Mouse (Mus musculus) right cerebral cortex, postnatal 10 days (tissue): ENCODE measurements around the gene 3425401B19Rik.

Source experiments
- DNase-seq, 2 experiments: peaks; one replicate each; pipeline ENCODE4 v3.0.0; 2021; ENCODE audit warnings: low spot score in 2 of 2

Gene 3425401B19Rik

DNA sequence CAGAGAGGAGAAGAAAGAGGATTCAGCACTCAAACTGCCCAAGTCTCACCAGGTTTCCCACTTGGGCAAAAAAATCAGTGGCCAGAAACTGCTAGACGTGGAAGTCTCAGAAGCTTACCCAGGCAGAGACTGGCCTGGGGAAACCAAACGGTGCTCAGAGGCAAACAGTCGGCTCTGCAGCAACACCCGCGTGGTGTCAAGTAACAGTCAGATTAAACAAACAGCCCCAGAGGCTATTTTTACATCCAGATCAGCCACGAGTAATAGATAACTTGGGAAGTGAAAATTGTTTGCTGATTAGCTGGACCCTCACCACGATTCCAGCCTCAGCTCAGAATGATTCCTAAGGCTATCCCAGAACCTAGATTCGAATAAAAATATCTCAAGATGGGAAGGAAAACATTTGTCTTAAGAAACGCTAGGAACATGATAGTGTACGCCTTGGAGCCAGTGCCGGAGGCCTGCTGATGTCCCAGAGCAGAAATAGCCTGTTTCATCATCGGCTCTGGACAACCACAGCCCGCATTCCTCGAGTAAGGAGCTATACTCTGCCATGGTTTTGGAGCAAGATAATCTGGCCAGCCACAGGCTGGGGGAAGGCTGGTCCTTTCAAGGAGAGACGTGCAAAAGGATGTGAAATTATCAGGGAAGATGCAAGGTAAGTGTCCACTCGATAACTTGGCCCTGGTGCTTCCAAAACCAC lies at the start of gene 3425401B19Rik:
TSS of gene 3425401B19Rik (minus strand) at position 170 of the 703 bp plus-strand sequence.
- DNase-seq = no peak

DNA sequence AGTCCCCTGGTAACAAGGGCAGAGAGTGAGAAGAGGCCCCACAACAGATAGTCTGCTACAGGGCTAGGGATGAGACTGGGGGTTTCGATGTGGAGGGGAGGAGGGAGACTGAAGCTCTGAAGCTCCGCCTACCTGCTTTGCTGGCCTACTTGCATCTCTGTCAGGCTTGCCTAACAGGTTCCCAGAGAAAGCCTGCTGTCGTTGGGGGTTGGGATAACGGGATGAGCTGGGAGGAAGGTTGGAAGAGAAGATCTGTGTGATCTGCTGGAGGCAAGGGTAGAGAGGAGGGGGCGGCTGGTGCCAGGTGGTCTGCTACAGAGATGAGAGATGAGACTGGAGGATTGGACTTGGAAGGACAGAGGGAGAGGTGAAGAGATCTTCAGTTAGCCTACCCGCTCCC lies 47.9 kb upstream of the 3425401B19Rik start:
- no peak for DNase-seq

DNA sequence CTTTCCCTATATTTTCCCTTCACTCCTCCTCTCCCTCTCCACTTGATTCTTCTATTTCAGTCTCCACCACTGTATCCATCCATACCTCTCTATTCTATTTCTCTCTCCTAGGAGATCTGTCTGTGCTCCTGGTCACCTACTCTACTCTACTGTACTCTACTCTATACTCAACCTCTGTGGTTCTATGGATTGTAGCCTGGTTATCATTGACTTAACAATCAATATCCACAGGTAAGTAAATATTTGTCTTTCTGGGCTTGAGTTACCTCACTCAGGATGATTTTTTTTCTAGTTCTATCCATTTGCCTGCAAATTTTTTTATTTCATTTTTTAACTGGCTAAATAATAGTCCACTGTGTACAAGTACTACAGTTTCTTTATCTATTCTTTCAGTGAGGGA lies 41.8 kb upstream of the 3425401B19Rik start:
- DNase-seq = no peak

DNA sequence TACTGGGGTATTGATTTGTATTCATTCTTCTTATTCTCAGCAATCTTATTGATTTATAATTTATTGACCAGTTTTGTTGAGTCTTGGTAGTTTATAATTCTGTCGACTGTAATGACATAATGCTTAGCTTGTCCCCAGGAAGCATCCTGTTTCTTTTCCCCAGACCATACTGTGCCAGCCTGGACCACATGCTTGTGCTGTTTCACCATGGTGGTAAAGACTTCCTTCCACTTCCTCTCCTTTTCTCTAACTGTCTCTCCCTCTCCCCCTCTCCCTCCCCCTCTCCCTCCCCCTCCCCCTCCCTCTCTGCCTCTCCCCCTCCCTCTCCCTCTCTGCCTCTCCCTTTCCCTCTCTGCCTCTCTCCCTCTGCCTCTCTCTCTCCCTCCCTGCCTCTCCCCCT lies 36.4 kb upstream of the 3425401B19Rik start:
- no peak for DNase-seq

DNA sequence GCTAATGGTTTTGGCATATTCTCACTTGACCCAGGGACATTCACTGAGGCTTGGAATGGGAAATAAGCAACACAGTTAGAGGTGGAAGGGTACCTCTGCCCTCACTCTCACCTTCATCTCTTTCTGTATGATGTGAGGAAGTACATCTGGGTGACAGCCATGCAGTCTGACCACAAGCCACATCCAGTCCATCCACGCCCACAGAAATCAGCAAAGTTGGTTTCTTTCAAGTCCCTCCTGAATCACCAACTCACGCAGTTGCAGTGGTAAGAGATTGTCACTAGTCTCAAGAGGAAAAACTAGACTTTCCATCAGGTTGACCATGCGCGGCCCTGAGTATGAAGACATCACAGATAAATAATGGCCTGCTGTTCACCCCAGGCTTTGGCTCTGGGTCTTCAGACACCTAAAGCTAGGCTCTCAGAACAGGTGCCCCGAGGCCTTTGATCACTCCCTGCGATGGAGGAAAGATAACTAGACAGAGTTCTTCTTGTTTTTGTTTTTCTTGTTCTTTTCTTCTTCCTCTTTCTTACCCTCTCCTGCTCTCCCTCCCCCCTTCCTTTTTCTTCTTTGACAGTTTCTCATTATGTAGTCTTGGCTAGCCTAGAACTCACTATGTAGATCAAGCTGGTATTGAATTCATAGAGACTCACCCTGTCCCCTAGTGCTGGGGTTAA lies 31.8 kb upstream of the 3425401B19Rik start:
- DNase-seq = no peak

DNA sequence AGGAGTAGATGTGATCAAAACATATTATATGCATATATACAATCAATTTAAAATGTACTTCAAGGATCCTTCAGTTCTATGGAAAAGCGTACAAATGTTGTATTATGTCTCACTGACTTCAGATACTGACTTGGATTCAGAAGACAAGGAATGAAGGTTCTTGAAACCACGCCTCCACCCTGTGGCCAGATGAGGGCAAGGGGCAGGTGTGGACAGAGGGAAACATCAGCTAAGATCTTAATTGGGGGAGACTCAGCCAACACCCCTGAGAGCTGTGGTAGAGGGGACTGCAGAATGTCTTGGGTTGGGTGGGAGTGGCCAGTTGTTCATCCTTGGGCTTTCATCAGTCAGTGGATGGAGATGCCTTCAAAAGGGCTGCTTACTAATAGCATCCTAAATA lies 30.4 kb upstream of the 3425401B19Rik start:
- no peak for DNase-seq

DNA sequence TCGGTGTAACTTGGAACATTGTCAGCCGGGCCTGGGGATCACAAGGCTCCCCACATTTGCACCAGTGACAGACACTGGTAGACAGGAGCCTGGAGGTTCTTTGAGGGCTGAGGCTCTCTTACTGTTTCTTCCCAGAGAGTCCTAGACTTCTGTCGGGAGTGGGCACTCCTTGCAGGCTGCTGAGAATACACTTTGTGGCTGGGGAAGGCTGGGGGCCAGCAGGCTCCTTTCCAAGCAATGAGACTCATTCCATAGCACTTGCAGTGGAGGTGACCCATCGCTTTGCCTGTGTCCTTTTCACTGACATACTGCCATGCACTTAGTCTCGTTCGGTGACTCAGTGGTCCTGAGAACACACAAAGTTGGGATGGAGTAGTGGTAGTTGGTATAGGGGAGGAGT lies 30.0 kb upstream of the 3425401B19Rik start:
- no peak for DNase-seq

DNA sequence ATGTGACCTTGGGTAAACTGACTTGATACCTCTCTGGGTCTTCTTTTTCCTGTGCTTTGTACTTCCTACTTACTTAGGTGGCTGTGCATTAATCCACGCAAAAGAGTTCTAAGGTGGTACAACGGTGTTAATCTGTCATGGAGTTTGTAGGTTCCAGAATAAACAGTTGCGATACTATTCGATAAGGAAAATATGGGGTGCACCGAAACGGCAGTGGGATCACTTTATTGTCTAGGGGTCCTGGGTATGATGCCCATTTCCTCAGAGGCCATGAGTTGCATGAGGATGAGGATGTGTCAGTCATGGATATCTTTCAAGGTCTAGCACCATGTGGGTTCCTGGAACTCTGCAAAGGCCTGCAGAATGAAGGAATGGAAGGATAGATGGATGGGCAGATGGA lies 24.8 kb upstream of the 3425401B19Rik start:
- DNase-seq = no peak

DNA sequence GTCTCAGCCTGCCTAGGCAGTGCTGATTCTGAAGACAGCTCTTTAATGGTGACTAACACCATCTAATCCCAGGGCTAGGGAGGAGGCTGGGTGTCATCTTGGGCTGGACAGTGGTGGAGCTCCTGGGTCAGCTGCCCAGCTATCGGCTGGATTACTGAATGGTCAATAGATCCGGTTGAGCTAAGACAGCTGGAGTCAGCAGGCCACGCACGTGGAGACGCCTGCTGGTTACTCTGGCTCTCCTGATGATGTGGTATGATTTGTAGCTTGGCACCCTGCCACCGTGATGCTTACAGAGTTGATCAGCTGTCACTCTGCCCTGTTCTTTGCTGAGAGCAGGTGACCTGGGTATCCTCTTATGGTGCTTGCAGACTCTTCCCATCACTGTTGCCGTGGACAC lies 23.7 kb upstream of the 3425401B19Rik start:
- no peak for DNase-seq

DNA sequence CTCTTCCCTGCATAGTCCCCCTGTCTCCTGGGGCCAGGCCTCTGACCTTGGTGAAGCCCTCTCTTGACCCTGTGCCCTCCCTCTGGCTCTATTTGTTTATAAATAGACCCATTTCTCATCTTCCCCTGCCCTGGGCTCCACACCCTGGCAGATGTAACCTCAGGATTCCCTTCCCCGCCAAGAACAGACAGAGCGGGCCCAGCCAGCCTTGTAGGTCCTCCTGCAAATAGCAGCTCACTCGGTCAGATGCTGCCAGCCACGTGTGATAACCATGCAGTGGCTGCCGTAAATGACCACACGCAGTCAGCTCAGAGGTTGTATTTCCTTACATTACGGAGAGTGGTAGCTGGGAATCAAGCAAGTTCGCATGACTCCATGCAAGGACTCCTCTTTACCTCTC lies 22.8 kb upstream of the 3425401B19Rik start:
- DNase-seq = no peak

DNA sequence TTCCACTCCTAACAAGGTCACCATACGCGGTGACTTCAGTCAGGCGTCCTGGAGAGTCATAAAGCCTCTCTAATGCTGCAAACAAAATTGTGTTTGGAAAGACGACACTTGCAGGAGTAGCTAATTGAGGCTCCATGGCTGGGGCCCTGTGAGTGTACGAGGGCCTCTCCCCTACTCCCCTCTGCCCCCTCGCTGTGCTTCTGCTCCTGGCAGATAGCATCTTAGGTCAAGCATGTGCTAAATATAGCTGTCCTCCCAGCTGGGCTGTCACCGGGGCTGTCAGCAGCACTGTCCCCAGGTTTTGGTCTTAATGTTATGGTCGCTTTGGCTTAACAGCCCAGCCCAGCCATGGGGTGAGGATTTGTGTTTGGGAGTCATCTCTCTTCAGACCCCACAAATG lies 15.9 kb upstream of the 3425401B19Rik start:
- DNase-seq = no peak

DNA sequence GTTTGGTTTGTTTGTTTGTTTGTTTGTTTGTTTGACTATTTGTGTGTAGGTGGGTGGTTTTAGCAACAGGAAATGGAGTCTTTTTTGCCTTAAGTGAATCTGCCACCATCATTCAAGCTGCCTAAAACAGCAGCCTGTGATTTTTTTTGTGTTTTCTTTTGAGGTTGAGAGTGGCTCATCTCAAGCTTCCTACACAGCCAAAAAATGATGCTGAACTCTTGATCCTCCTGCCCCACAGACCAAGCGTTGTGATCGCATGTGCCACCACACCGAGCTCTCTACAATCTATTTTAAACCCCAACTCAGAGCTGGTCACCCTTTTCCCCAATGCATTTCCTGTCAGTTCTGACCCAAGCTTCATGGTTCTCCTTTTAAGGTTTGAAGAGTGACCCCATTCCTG lies 13.5 kb upstream of the 3425401B19Rik start:
- DNase-seq = no peak

DNA sequence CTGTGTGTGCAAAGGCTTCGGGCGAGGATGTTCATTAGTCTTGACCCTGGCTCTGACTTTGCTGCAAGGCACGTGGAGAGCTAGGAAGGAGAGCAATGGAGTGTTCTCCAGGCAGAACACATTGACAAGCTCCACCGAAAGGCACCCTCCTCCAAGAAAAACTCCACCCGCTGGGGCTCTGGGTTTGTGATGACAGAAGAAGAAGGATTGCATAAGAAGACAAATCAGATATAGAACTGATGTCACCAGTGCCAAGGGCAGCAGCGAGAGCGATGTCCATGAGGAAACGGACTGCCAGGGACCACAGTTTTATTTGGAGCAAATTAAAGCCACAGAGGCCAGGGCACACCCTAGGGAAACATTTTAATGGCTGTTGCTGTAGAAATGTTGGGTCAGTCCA lies 12.7 kb upstream of the 3425401B19Rik start:
- no peak for DNase-seq

DNA sequence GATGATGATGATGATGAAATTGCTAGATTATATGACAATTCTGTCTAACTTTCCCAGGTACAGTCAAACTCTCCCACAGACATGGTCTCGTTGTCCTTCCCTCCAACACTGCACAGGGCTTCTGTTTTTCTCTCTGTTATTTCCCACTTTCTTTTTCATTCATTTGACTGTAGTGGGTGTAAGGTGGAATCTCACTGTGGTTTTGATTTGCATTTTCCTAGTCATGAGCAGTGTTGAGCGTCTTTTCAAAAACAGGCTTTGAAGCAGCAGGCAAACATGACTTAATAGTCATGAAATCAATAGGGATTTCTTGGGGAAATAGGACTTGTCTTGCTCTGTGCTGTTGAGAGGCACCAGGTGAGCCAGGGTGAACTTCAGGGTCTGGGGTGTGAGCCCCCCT lies 11.3 kb upstream of the 3425401B19Rik start:
- no peak for DNase-seq

DNA sequence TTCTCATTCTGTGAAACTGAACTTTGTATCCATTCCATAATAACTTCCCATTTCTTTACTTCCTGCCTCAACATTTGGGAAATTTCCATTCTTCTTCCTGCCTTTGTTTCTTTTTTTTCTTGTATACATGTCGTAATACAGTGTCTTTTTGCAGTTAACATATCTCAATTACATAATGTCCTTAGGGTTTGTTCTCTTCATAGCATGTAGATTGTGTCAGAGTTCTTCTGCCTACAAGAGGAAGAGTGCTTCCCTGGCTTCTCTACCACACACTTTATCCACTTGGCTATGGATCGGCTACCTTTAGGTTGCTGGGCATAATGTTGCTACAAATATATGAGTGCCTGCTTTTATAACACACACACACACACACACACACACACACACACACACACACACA lies 10.8 kb upstream of the 3425401B19Rik start:
- no peak for DNase-seq

DNA sequence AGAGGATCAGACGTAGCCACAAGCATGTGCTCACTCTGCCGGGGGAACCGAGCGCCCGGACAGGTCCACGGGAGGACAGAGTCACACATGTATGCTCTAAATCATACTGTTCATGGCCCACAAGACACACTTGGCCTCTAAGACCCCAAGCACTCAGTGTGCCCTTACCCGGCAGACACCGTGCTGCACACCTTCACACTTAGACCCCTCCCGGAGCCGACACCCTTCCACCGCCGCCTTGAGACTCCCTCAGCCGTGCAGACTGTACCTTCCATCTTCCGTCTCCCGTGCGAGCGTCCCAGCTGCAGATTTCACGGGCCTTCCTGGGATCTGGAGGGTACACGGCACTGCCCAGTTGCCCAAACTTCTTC lies 373 bp downstream of the 3425401B19Rik start:
- no peak for DNase-seq

DNA sequence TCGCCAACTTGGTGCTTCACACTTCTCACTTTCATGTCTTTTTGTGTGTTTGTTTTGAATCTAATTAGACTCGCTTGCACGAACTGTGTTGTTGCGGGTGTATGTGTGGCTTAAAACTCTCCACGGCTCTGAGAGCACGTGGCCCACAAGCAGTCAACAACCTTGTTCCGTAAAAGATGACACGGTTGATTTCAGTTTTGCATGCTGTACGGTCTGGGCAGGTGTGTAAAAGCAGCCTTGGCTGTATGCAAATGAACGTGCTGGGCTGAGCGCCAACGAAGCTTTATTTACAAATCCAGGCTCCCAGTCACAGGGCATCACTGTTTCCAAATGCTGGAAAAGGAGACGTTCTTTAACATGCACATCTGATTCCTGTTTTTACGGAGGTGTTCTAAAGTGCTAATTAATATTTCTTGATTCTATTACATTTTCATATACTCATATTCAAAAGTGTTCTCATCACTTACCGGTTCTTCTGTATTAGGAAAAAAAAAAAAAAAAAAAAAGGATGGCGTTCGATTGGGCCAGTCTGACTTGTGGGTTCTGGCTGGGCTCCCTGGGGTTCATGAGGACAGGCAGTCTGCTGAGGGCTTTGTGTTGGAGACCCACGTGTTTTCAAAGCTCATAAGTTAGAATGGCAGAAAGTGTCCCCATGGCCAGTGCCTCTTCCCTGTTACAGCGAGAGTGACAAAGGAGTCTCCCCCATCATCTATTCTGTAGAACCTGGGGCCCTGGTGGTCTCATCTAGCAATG lies 935 bp downstream of the 3425401B19Rik start:
- DNase-seq = peak; percentile 46 to 49

DNA sequence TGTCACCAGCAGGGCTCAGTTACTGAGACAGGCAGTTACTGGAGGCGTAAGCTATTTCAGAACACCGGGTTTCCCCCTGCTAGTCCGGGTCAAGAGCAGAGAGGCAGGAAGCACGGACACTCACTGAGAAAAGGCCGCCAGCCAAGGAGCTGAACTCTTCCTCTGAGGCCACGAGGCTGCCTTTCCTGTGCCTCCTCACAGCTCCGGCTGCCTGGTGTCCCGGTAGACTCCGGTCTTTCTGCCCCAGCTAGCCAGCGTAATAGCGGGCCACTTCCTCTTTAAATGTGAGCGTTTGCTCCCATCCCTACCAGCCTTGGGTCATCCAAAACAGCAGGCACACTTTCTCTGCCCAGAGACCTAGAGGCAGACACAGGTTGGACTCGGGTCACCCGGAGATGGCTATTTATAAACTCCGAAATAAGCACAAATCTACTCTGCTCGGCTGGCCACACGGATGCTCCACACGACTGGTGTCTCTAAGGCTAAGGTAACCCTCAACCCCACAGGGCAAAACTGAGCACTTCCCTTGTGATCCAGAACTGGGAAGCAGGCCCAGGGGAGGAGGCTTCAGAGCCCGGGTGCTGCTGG lies 1.7 kb downstream of the 3425401B19Rik start:
- DNase-seq = peak; percentile 43

DNA sequence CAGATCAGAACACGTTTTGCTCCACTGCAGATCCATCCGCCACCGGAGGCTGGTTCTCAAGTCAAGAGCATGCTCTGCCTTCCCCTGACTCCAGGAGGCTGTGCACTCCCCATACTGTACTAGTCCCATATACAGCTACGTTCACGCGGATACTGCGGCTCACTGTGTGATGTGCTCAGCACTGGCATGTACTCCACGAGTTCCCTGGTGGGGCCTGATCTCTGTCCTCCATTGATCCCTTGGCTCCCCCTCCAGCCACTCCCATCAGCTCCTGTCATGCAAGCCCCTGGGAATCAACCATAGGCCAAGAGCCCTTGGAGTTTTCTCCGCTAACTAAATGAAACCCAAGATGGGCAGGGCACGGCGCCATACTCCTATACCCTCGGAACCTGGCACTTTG lies 2.6 kb downstream of the 3425401B19Rik start:
- DNase-seq = no peak

DNA sequence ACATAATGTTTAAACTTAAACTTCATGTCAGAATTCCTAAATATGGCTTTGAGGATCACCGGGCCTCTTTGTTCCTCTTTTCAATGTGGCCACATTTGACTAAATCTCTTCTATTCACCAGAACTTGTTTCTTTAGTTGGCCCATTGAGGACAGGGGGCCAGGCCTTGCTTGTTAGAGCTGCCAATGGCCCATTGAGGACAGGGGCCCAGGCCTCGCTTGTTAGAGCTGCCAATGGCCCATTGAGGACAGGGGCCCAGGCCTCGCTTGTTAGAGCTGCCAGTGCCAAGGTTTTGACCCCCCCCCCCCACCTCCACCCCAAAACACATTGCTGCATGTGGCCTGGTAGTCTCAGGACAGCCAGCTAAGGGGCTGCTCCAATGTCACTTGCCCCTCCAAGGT lies 3.5 kb downstream of the 3425401B19Rik start:
- no peak for DNase-seq

DNA sequence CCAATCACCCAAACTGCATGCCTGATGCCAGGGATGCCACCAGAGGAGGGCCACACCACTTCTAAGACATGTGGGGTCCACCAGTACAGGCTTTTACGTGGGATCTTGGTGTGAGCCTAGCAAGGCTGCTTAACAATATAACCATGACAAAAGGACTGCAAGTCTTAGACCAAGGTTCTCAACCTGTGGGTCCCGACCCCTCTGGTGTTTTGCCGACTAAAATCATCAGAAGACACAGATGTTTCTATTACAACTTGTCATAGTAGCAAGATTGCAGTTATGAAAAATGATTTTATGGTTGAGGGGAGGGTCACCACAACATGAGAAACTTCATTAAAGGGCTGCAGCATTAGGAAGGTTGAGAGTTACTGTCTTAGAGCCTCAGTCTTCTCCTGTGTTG lies 6.5 kb downstream of the 3425401B19Rik start:
- no peak for DNase-seq

DNA sequence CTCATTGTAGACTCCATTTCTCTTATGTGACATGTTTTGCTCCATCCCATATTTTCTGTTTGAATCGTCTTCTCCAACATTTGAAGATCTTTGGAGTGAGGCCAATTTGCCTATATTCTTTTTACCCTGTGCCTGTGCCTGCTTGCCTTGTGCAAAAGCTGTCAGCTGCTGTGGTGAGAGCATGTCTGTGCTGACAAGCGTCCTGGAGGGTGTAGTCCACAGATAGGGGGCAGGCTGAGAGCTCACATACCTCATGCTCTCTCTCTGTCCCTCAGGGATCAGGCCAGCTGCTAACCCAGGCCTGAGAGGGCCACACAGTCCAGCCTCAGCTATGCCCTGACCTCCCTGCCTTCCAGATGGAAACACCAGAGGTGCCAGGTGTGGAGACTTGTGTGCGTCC lies 11.9 kb downstream of the 3425401B19Rik start:
- peak in 1 of 2 experiments; percentile 32 for DNase-seq

DNA sequence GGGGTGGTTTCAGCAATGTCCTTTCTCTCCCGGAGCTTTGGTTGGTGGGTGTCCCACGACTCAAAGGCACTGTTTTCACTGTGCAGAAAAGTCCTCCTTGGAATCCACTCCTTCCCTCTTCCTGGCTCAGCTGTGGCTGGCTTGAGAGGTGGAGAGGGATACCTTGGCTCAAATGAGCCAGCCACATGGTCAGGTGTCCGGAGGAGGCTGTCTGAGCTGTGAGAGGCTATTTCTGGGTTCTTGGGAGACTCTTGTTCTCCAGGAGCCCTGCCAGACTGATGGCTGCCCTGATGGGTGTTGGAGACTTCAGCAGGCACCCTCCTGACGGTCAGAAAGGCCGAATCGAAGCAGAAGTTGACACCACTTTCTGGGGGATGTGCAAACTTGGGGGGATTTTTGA lies 22.0 kb downstream of the 3425401B19Rik start:
- DNase-seq = no peak
